Mouse (Mus musculus) kidney, embryonic 16.5 days (tissue): ENCODE results near the gene Sema5a. TPM values are rescaled to one million over a fixed set of nuclear protein-coding genes. Genes with fewer than 3 reads are reported as not detected.

Experiments used
- ATAC-seq: fragments of 200-750 bp; cut with Nextera tagmentation; 2 replicates; pipeline ENCODE4 v1.8.0; 2017; ENCODE audit warnings: moderate TSS enrichment; ENCODE audit not compliant: low FRiP score, low TSS enrichment
- H3K27ac ChIP-seq: fragments of 300-500 bp; sonication (generic); 2 replicates; pipeline ENCODE4 v1.5.1; 2014; ENCODE audit warnings: low read length
- H3K27me3 ChIP-seq: fragments of 300-500 bp; sonication (generic); 2 replicates; pipeline ENCODE4 v1.6.1; 2014; ENCODE audit warnings: low read length, control low read depth, mixed read lengths; ENCODE audit not compliant: insufficient read depth
- H3K36me3 ChIP-seq: fragments of 300-500 bp; sonication (generic); 2 replicates; pipeline ENCODE4 v1.6.1; 2014; ENCODE audit warnings: low read length, control low read depth, mixed read lengths; ENCODE audit not compliant: insufficient read depth
- H3K4me1 ChIP-seq: fragments of 300-500 bp; sonication (generic); 2 replicates; pipeline ENCODE4 v1.6.1; 2014; ENCODE audit warnings: low read length, control low read depth, mixed read lengths; ENCODE audit not compliant: insufficient read depth
- H3K4me2 ChIP-seq: fragments of 300-500 bp; sonication (generic); replicated peaks from 2 replicates; pipeline ENCODE4 v1.6.1; 2014; ENCODE audit warnings: low read depth, low read length
- H3K4me3 ChIP-seq: fragments of 300-500 bp; sonication (generic); 2 replicates; pipeline ENCODE4 v1.5.1; 2014; ENCODE audit warnings: mild to moderate bottlenecking, low read length
- H3K9ac ChIP-seq: fragments of 300-500 bp; sonication (generic); replicated peaks from 2 replicates; pipeline ENCODE4 v1.6.1; 2014; ENCODE audit warnings: low read length
- H3K9me3 ChIP-seq: fragments of 300-500 bp; sonication (generic); 2 replicates; pipeline ENCODE4 v1.6.1; 2016; ENCODE audit warnings: low read length, control low read depth
- WGBS: fragments of 180-500 bp; shearing (Covaris S2); extraction: QIAGEN DNeasy Blood & Tissue Kit; methylation state at CpG from one replicate; pipeline ENCODE4 v1.1.7; 2014; 5-methylcytosine and 5-hydroxymethylcytosine counted together
- polyA plus RNA-seq: library from polyadenylated mRNA; unstranded; fragments of >200 nt; fragmentation: Nextera tagmentation; extraction: Ambion mirVana; gene quantifications from 2 replicates; pipeline ENCODE4 v1.2.1, GENCODE M21; 2015

Gene Sema5a
- polyA plus RNA-seq, 1 experiment from 2014 or later = 26.0 TPM

DNA sequence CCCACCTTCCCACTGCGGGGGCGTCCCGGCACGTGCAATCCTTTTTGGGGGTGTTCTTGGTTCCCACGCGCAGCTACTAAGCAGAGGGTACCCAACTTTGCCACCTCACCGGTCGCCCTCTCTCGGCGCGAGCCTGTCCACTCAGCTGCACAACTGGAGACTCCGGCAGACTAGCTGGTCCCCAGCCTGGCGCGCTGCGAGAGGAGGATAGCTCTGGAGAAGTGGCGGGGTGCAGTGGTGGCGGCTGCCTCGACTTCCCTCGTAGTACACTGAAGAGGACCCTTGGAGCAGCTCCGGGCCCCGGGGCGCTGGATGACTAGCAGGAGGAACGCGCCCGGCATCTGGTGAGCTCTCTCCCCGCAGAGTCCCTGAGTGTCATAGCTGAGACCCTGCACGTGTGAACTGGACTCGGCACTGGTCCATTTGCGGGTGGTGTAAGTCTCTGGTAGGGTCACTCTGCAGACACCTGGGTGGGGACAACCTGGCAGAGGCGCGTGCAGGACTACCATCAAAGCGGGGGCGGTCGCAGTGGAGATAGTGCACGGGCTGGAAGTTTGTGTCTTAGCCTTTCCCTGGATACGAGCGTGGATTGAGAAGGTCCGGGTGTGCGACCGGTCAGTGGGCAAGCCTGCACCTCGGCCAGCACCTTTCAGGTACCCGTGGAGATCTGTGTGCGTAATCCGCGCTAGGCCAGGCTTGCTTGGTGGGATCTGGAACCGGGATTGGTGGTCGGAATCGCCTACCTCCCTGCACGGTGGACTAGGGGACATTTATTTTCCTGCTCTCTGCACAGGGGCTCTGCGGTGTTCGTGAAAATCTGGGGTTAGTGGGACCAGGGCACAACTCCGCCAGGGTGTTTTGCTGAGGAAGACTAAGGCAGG is 586 bp downstream of the Sema5a start:
- H3K4me3 ChIP-seq = peak overlapping the region; percentile 73
- H3K9me3 ChIP-seq = no peaks in the 10 kb centered on the region
- H3K4me1 ChIP-seq = peaks cover 31% of the 10 kb centered on the region
- H3K36me3 ChIP-seq = peaks cover 11% of the 10 kb centered on the region; the same call in 1 of the 2 replicates
- no peaks in the 10 kb centered on the region for H3K27me3 ChIP-seq
- peak; percentile 75 for ATAC-seq
- under 1% methylated on average over 52 of the region's 52 CpGs for WGBS
- H3K9ac ChIP-seq = peak overlapping the region; percentile 82
- H3K4me2 ChIP-seq = peak overlapping the region; percentile 96
- H3K27ac ChIP-seq = peak overlapping the region; percentile 65; the same call in 1 of the 2 replicates

DNA sequence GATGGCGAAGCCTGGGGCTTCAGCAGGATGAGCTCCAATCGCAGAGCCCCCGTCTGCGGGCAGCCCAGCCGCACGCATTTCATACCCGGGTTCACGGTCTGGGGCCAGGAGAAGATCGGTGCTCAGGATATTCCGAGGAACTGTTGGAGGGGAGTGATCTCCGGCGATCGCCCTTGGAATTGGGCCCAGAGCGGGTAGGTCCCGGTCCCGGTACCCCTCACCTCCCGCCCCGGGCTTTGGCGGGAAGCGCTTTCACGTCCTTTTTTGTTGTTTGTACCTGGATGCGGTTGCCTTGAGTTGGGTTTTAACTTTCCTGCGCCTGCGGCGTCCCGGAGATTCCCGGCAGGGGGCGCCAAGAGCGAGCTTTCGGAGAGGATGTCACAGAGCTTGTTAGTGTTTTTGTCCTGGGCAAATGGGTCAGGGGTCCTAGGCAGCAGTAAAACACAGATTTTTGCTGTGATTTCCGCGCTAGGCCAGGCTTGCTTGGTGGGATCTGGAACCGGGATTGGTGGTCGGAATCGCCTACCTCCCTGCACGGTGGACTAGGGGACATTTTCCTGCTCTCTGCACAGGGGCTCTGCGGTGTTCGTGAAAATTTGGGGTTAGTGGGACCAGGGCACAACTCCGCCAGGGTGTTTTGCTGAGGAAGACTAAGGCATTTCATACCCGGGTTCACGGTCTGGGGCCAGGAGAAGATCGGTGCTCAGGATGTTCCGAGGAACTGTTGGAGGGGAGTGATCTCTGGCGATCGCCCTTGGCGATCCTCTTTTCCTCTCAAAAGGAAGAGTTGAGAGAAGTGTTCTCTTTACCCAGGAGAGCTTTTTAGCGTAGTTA is 1.4 kb downstream of the Sema5a start:
- no peaks in the 10 kb centered on the region for H3K9me3 ChIP-seq
- H3K27me3 ChIP-seq = no peaks in the 10 kb centered on the region
- peak overlapping the region; percentile 96 for H3K4me2 ChIP-seq
- peak overlapping the region; percentile 82 for H3K9ac ChIP-seq
- under 1% methylated on average over 47 of the region's 47 CpGs for WGBS
- peaks cover 6% of the 10 kb centered on the region; the same call in 1 of the 2 replicates for H3K36me3 ChIP-seq
- peaks cover 31% of the 10 kb centered on the region for H3K4me1 ChIP-seq
- ATAC-seq = 0 out of 2 replicates have a peak, but pooled peaks have one; percentile 10
- peak overlapping the region; percentile 73 for H3K4me3 ChIP-seq
- H3K27ac ChIP-seq = peak overlapping the region; percentile 14; the same call in 1 of the 2 replicates

DNA sequence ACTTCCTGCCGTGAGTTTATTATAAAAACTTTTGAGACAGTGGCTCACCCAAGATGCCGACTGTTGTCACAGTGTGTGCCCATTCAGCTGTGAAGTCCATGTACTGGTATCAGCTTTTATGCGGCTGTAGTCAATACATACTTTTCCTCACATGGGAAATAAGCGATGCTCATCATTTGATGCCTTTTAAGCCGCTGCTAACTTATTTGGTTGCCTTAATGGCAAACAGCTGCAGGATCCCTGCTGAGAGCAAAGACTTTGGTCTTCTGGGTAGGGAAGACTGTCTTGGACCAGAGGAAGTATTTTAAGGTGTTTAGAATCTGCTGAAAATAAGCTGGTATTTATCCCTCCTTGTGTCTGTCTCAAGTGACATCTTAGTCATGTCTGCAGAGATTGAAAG is 2.7 kb downstream of the Sema5a start:
- peak overlapping the region; percentile 73 for H3K4me3 ChIP-seq
- no peak overlapping the region for H3K27ac ChIP-seq
- no peaks in the 10 kb centered on the region for H3K27me3 ChIP-seq
- peaks cover 29% of the 10 kb centered on the region for H3K4me1 ChIP-seq
- no peaks in the 10 kb centered on the region for H3K36me3 ChIP-seq
- no peak overlapping the region; the same call in 1 of the 2 replicates for H3K9ac ChIP-seq
- no peaks in the 10 kb centered on the region for H3K9me3 ChIP-seq
- no peak for ATAC-seq
- peak overlapping the region; percentile 96 for H3K4me2 ChIP-seq
- 38% methylated on average over 5 of the region's 5 CpGs for WGBS

DNA sequence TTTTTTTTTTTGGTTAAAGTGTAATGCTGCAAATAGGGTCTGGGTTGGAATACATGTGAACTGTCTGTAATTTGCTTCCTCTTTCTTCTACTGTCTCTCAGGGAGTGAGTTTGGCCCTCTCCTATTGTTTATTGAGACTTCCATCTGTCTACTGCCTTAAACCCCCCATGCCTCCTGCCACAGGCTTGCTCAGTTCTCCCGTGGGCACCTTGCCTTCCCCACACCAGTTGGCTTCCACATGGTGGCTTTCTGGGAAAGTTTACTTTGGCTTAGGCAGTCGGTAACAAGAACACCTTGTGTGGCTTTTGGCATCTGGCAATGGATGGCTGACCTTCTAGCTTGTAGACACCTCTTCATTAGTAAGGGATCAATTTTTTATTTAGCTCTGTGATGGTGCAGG is 10.2 kb downstream of the Sema5a start:
- ATAC-seq = no peak
- H3K27me3 ChIP-seq = no peaks in the 10 kb centered on the region
- WGBS = 67% methylated on average over 2 of the region's 2 CpGs
- H3K4me1 ChIP-seq = no peaks in the 10 kb centered on the region
- peaks cover 11% of the 10 kb centered on the region; the same call in 1 of the 2 replicates for H3K9me3 ChIP-seq
- H3K4me2 ChIP-seq = no peak overlapping the region
- no peak overlapping the region for H3K4me3 ChIP-seq
- no peak overlapping the region for H3K27ac ChIP-seq
- 0 out of 2 replicates have a peak, but pooled peaks cover 4% of the 10 kb centered on the region for H3K36me3 ChIP-seq
- no peak overlapping the region for H3K9ac ChIP-seq

DNA sequence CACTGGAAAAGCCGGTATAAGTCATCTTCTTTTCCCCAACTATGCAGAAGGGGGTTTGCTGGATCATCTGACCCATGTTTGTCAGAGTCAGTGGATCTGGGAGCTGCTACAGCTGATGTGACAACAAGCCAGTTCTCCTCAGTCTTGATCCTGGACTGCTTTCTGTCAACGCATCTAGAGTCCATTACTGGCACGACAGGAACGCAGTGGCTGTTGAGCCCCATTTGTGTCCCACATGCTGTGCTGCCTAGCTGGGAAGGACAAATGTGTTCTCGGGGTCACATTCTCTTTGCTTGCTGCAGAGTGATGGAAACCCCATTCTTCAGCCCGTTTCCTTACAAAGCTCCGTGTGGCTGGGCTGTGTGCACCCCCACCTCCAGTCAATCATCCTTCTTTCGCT is 12.7 kb downstream of the Sema5a start:
- Histone ChIP-seq H3K27me3 (no peaks in the 10 kb centered on the region), H3K9ac (no peak overlapping the region), H3K36me3 (0 out of 2 replicates have a peak, but pooled peaks cover 4% of the 10 kb centered on the region), H3K9me3 (peaks cover 11% of the 10 kb centered on the region; the same call in 1 of the 2 replicates), H3K4me3 (no peak overlapping the region), H3K4me2 (no peak overlapping the region), H3K27ac (no peak overlapping the region), H3K4me1 (peaks cover 8% of the 10 kb centered on the region)
- ATAC-seq = no peak
- WGBS = 82% methylated on average over 8 of the region's 8 CpGs

DNA sequence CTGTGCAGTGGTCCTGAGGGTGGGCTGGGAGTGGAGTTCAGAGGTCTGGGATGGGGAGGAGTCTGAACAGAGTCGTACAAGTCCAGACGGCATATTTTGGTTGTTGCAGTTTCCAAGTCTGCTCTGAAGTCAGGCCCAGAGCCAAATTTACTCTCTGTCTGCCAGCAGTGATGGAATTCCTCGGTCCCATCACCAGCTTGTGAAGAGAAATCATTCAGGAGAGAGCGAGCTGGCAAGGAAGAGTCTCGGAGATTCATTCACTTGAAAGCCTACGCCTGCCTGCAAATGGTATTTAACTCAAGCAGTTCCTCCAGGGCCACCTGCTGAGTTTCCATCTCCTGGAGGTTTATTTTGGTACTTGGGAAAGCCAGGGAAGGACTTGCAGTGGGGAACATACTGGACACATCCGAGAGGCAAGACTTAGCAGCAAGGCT is 13.3 kb downstream of the Sema5a start:
- Histone ChIP-seq H3K4me1 (peaks cover 8% of the 10 kb centered on the region), H3K27ac (no peak overlapping the region), H3K4me3 (no peak overlapping the region), H3K9me3 (peaks cover 11% of the 10 kb centered on the region; the same call in 1 of the 2 replicates), H3K36me3 (0 out of 2 replicates have a peak, but pooled peaks cover 4% of the 10 kb centered on the region), H3K4me2 (no peak overlapping the region), H3K27me3 (no peaks in the 10 kb centered on the region), H3K9ac (no peak overlapping the region)
- 57% methylated on average over 7 of the region's 7 CpGs for WGBS
- no peak for ATAC-seq

DNA sequence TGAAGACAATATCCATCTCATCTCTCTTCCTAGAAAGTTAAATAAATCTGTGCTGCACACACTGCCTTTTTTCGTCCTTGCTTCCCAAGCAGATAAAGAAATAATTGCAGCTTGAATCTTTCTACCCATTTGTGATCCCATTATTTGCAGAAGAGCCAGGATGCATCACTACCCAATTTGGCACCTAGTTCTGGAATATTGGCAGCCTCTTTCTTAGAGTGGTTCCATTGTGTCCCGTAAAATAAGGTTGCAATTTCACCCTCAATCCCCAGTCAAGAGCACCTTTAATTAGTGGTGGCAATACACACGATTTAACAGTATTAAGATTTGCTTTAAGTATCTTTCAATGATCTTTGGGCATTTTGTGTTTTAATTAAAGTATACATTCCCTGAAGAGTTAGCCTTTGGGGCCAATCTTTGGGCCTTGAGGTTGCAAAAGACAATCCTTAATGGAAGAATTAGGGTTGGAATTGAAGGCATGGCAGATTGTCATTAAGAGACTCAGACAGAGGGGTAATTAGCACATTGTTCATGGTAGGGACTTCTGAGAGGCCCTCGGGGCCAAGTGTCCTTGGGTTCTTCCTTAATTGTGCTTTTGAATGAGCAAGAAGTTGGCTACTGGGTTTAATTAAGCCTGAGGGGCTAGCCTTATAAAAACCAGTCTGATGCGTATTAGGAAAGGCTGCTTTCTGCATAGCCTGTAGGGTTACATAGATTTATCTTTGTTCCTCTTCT is 14.9 kb downstream of the Sema5a start:
- H3K27ac ChIP-seq = no peak overlapping the region
- no peaks in the 10 kb centered on the region for H3K9me3 ChIP-seq
- no peaks in the 10 kb centered on the region for H3K27me3 ChIP-seq
- H3K4me2 ChIP-seq = no peak overlapping the region
- H3K4me1 ChIP-seq = peaks cover 20% of the 10 kb centered on the region
- ATAC-seq = no peak
- WGBS = 76% methylated on average over 5 of the region's 5 CpGs
- H3K9ac ChIP-seq = no peak overlapping the region
- H3K36me3 ChIP-seq = no peaks in the 10 kb centered on the region
- no peak overlapping the region for H3K4me3 ChIP-seq

DNA sequence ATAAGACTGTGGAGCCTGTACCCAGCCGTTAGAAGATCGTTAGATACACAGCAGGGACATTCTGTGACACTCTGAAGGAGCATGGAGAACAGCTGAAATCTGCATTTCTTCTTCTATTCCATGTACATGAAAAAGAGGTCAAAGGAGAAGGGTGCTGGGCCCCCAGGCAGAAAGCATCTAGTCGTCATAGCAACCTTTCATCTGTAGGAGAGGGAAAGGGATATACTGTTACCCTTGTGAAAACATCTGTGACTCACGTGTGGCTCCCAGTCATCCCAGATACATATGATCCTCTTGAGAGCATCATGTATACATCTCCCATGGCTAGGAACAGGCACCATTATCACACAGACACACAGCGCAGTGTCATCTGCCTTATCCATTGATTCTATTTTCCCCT is 16.3 kb downstream of the Sema5a start:
- 41% methylated on average over 5 of the region's 5 CpGs for WGBS
- Histone ChIP-seq H3K4me3 (no peak overlapping the region), H3K9ac (no peak overlapping the region), H3K27me3 (no peaks in the 10 kb centered on the region), H3K9me3 (no peaks in the 10 kb centered on the region), H3K27ac (0 out of 2 replicates have a peak overlapping the region, but pooled peaks have one; percentile 8), H3K4me2 (no peak overlapping the region), H3K36me3 (no peaks in the 10 kb centered on the region), H3K4me1 (peaks cover 35% of the 10 kb centered on the region)
- ATAC-seq = no peak

DNA sequence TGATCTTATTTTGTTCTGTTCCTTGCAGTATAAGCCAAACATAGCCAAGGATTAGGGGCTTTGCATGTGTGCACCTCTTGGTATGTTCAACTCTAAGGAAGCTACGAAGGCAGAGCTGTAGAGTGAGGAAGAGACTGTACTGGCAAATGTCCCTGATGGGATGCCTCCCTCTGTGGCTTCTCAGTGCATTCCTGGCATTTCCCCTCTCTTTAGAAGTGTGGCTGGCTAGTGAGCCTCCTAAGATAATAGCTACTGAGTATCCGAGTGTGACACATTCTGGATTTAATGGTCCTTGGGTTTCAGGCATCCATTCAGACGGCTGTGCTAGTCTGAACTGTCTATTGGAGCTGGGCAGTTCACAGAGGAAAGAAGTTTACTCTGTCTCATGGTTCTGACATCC is 19.0 kb downstream of the Sema5a start:
- Histone ChIP-seq H3K36me3 (0 out of 2 replicates have a peak, but pooled peaks cover 3% of the 10 kb centered on the region), H3K9me3 (no peaks in the 10 kb centered on the region), H3K27me3 (no peaks in the 10 kb centered on the region), H3K9ac (no peak overlapping the region), H3K4me3 (no peak overlapping the region), H3K27ac (peak overlapping the region; percentile 80; the same call in 1 of the 2 replicates), H3K4me1 (peaks cover 46% of the 10 kb centered on the region), H3K4me2 (no peak overlapping the region)
- WGBS = 24% methylated on average over 3 of the region's 3 CpGs
- peak; percentile 49 for ATAC-seq
